Mouse (Mus musculus) C2C12 (cell line): ENCODE results near the gene Sf3a1. TPM values are rescaled to one million over a fixed set of nuclear protein-coding genes. Genes with fewer than 3 reads are reported as not detected.
A peak's percentile ranks its signal among the peaks of the same experiment; 100 is the strongest.
"Not testable (repeated sequence)": the region's sequence is repeated elsewhere in the genome, so short reads cannot be mapped to it uniquely, and the experiment has no call there.

Experiments used
- H3K27me3 ChIP-seq: one replicate; pipeline ENCODE4 v1.6.1; 2011; ENCODE audit not compliant: control insufficient read depth, insufficient read depth, insufficient read length
- H3K36me3 ChIP-seq: one replicate; pipeline ENCODE4 v1.6.1; 2011; ENCODE audit not compliant: control insufficient read depth, insufficient read depth
- H3K4me3 ChIP-seq: one replicate; pipeline ENCODE4 v1.5.1; 2011; ENCODE audit warnings: mild to moderate bottlenecking, control low read depth; ENCODE audit not compliant: poor library complexity, insufficient read depth, severe bottlenecking
- H3K79me2 ChIP-seq: one replicate; pipeline ENCODE4 v1.6.1; 2011; ENCODE audit not compliant: control insufficient read depth, insufficient read depth
- H3K79me3 ChIP-seq: one replicate; pipeline ENCODE4 v1.6.1; 2011; ENCODE audit warnings: low read depth, control low read depth
- H3ac ChIP-seq: one replicate; pipeline ENCODE3; 2011; ENCODE audit warnings: low read depth; ENCODE audit not compliant: control insufficient read depth, insufficient read length
- CEBPB ChIP-seq: IDR thresholded peaks from one replicate; pipeline ENCODE4 v1.6.1; 2011; ENCODE audit warnings: low read depth, mild to moderate bottlenecking, control low read depth, moderate library complexity
- CTCF ChIP-seq: IDR thresholded peaks from one replicate; pipeline ENCODE4 v1.5.1; 2011; ENCODE audit not compliant: control insufficient read depth, insufficient read depth, insufficient read length
- FOSL1 ChIP-seq: IDR thresholded peaks from one replicate; pipeline ENCODE4 v1.8.0; 2011; ENCODE audit warnings: mild to moderate bottlenecking, low read length; ENCODE audit not compliant: poor library complexity, insufficient read depth, severe bottlenecking
- MAX ChIP-seq: IDR thresholded peaks from one replicate; pipeline ENCODE4 v1.6.1; 2011; ENCODE audit warnings: mild to moderate bottlenecking, control low read depth
- MYOD1 ChIP-seq: IDR thresholded peaks from one replicate; pipeline ENCODE4 v1.6.1; 2011; ENCODE audit warnings: low read depth; ENCODE audit not compliant: control insufficient read depth, insufficient read length
- MYOG ChIP-seq: IDR thresholded peaks from one replicate; pipeline ENCODE4 v1.6.1; 2011; ENCODE audit not compliant: control insufficient read depth, insufficient read length; ENCODE audit errors: extremely low read depth
- USF1 ChIP-seq: IDR thresholded peaks from one replicate; pipeline ENCODE4 v1.6.1; 2011; ENCODE audit warnings: low read depth, mild to moderate bottlenecking, control low read depth, moderate library complexity
- polyA plus RNA-seq: library from polyadenylated mRNA; unstranded; fragments of >200 nt; fragmentation: generic; extraction: Trizol; gene quantifications from one replicate; pipeline ENCODE4 v1.2.1, GENCODE M21; 2012; ENCODE audit warnings: missing spikeins

The Sf3a1 gene
- polyA plus RNA-seq, 1 experiment: 64.9 TPM

DNA sequence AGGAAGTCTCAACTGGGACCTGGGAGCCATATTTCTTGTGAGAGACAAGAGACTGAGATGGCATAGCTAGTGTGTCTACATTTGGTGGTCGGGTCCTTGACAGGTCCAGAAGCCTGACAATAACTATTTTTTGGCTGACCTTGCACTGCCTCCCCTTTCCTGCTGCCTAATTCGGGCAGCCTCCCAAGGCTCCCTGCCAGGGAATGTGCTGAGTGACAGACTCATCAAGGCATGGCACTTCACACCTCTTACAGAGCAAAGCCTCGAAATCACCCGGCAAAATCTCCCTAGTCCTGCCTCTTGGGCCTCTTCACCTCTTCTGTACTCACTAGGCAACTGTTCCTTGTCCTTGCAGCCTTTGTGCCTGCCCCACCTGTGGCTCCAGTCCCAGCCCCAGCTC, 17.6 kb downstream of the Sf3a1 start:
- TF ChIP-seq MYOG (no peak), MAX (no peak), CTCF (no peak), USF1 (no peak), MYOD1 (no peak), FOSL1 (no peak), CEBPB (no peak)
- no peaks in the 10 kb centered on the region for H3K27me3 ChIP-seq
- H3K36me3 ChIP-seq: peaks cover 100% of the 10 kb centered on the region
- H3K79me2 ChIP-seq: no peaks in the 10 kb centered on the region
- no peaks in the 10 kb centered on the region for H3K79me3 ChIP-seq
- H3ac ChIP-seq: no peak overlapping the region
- H3K4me3 ChIP-seq: no peak overlapping the region

- Histone ChIP-seq H3K79me3 (no peaks in the 10 kb centered on the region), H3K27me3 (no peaks in the 10 kb centered on the region), H3K79me2 (peaks cover 2% of the 10 kb centered on the region), H3K4me3 (no peak overlapping the region), H3ac (no peak overlapping the region), H3K36me3 (peaks cover 63% of the 10 kb centered on the region)
- TF ChIP-seq USF1: no peak
- no peak for TF ChIP-seq MYOG
Observed at GRCm38 (mm10) chr11:4182061-4182460, 21.9 kb downstream of the Sf3a1 start.

DNA sequence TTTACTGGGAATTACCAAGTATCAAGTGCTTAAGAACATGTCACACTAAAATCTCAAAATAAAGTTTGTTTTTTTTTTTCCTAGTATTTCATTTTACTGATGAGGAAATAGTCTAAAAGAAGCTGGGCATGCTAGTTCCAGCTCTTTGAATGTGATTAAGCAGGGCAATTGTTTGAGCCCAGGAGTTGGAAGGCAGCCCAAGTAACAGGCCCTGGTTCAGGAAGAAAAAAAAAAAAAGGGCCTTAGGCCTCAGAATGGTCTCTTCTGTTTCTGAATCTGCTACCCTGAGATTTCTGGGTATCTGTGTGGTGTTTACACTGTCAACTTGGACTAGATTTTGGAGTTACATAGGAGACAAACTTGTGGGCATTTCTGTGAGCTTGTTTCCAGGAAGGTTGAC, 23.4 kb downstream of the Sf3a1 start:
- Histone ChIP-seq H3K27me3 (no peaks in the 10 kb centered on the region), H3K36me3 (peaks cover 48% of the 10 kb centered on the region), H3ac (no peak overlapping the region), H3K79me2 (peaks cover 17% of the 10 kb centered on the region), H3K4me3 (no peak overlapping the region), H3K79me3 (no peaks in the 10 kb centered on the region)
- no peak for TF ChIP-seq FOSL1
- no peak for TF ChIP-seq MYOD1
- no peak for TF ChIP-seq CEBPB
- no peak for TF ChIP-seq MAX
- TF ChIP-seq MYOG: no peak
- no peak for TF ChIP-seq USF1
- no peak for TF ChIP-seq CTCF

GRCm38 (mm10) chr11:4184251-4184952, 24.3 kb downstream of the Sf3a1 start:
- H3K79me3 ChIP-seq: no peaks in the 10 kb centered on the region
- H3K4me3 ChIP-seq: no peak overlapping the region
- peaks cover 39% of the 10 kb centered on the region for H3K36me3 ChIP-seq
- TF ChIP-seq CEBPB (no peak), USF1 (no peak), CTCF (no peak), MAX (no peak)
- no peaks in the 10 kb centered on the region for H3K27me3 ChIP-seq
- no peak overlapping the region for H3ac ChIP-seq
- peaks cover 24% of the 10 kb centered on the region for H3K79me2 ChIP-seq

DNA sequence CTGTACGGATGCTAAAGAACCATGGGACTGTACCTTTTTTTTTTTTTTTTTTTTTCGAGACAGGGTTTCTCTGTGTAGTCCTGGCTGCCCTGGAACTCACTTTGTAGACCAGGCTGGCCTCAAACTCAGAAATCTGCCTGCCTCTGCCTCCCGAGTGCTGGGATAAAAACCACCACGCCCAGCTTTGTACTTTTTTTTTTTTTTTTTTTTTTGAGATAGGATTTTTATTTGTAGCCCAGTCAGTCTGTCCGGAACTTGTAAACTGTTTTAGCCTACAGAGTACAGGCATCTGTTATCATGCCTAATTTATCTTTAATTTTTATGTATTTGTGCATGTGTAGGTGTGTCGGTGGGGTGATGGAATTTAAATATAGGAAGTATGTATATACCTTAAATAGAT, 25.3 kb downstream of the Sf3a1 start:
- not testable (repeated sequence) for H3ac ChIP-seq, H3K27me3 ChIP-seq, H3K4me3 ChIP-seq, H3K79me3 ChIP-seq
- Histone ChIP-seq H3K79me2 (peaks cover 24% of the 10 kb centered on the region), H3K36me3 (peaks cover 29% of the 10 kb centered on the region)

GRCm38 (mm10) chr11:4186486-4187317, 26.6 kb downstream of the Sf3a1 start, which contains the start of gene Tbc1d10a:
Tbc1d10a (plus strand) TSS chr11:4186789.
- Histone ChIP-seq H3K27me3 (no peaks in the 10 kb centered on the region), H3K79me3 (no peaks in the 10 kb centered on the region), H3K4me3 (peak within 1 kb of the TSS; percentile 67), H3ac (peak within 1 kb of the TSS; percentile 84), H3K79me2 (peaks cover 28% of the 10 kb centered on the region), H3K36me3 (peaks cover 16% of the 10 kb centered on the region)
- TF ChIP-seq MAX: no peak
- TF ChIP-seq CTCF: no peak
- no peak for TF ChIP-seq FOSL1
- TF ChIP-seq MYOD1: no peak
- no peak for TF ChIP-seq CEBPB
- no peak for TF ChIP-seq MYOG
- TF ChIP-seq USF1: no peak
